Mouse (Mus musculus) cerebellum, adult 2 months (tissue): Measurements from ENCODE around the gene Copz2. TPM values are rescaled to one million over a fixed set of nuclear protein-coding genes. Genes with fewer than 3 reads are reported as not detected.

Source experiments
- DNase-seq, 2 experiments: peaks; one replicate each; pipeline ENCODE4 v3.0.0; 2021
- H3K27ac ChIP-seq: fragments of 200-500 bp; 2 replicates; pipeline ENCODE4 v1.5.1; 2012; ENCODE audit warnings: low read length, control low read depth, inconsistent platforms; ENCODE audit not compliant: insufficient read depth
- H3K27me3 ChIP-seq: fragments of 200-500 bp; 2 replicates; pipeline ENCODE4 v1.6.1; 2012; ENCODE audit warnings: inconsistent platforms, mild to moderate bottlenecking, low read length, moderate library complexity; ENCODE audit not compliant: control insufficient read depth, insufficient read depth
- H3K4me1 ChIP-seq: fragments of 200-500 bp; 2 replicates; pipeline ENCODE4 v1.6.1; 2011; ENCODE audit warnings: low read length; ENCODE audit not compliant: control insufficient read depth, insufficient read depth
- H3K4me3 ChIP-seq: fragments of 200-500 bp; replicated peaks from 2 replicates; pipeline ENCODE3; 2011; ENCODE audit warnings: mild to moderate bottlenecking, low read depth, low read length, control low read depth; ENCODE audit not compliant: insufficient read depth
- CTCF ChIP-seq: fragments of 200-500 bp; IDR thresholded peaks from 2 replicates; pipeline ENCODE4 v1.5.1; 2011; ENCODE audit warnings: low read depth, mild to moderate bottlenecking, control low read depth, low read length, moderate library complexity, borderline replicate concordance; ENCODE audit not compliant: insufficient read depth
- POLR2A ChIP-seq: fragments of 200-500 bp; IDR thresholded peaks from 2 replicates; pipeline ENCODE4 v1.6.1; 2011; ENCODE audit warnings: low read length, control low read depth, borderline replicate concordance; ENCODE audit not compliant: insufficient read depth
- WGBS: fragments of 180-500 bp; shearing (Covaris S2); methylation state at CpG from one replicate; pipeline ENCODE4 v1.1.7; 2018; 5-methylcytosine and 5-hydroxymethylcytosine counted together
- polyA plus RNA-seq: library from polyadenylated mRNA; depleted of rRNA; stranded (reverse); fragments of >200 nt; gene quantifications from 2 replicates; pipeline ENCODE4 v1.2.3, GENCODE M21; 2012

Copz2 gene
- polyA plus RNA-seq, 1 experiment: 10.9 TPM

DNA sequence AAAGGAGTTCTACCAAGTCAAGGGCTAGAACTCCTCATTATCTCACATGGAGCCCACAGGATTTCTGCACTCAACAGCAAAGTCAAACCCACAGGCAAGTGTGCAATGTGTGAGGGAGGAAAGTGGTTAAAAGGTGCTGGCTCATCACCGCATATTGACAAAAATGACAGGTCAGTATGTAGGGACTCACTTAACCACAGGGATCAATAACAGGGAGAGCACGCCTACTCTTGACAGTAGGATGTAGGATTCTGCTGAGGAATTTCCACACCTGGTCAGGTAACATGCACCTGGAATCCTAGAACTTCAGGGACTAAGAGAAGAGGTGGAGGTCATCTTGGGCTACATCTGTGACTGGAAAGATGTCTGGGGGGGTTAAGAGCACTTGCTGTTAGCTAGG, 33.8 kb upstream of the Copz2 start:
- no peak for DNase-seq
- Histone ChIP-seq H3K27ac (no peak overlapping the region), H3K4me1 (peaks cover 11% of the 10 kb centered on the region), H3K27me3 (no peaks in the 10 kb centered on the region), H3K4me3 (no peak overlapping the region)
- TF ChIP-seq CTCF (no peak), POLR2A (no peak)
- 96% methylated on average over 2 of the region's 2 CpGs for WGBS

DNA sequence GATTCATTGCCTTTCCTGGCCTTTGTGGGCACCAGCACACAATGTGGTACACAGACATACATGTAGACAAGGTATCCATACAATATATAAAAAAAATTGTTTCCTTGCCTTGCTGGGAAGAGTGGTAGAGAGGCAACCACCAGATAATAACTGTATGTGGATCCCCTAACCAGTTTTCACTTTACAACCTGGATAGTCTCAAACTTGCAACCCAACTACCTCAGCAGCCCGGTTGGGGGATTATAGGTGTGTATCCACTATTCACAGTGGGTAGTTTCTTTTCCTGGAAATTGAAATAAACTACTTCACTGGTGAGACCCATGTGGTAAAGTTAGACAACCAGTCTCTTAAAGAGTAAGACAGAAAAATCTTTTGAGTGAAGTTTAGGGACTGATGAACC, 33.2 kb upstream of the Copz2 start:
- Histone ChIP-seq H3K27ac (no peak overlapping the region), H3K4me3 (no peak overlapping the region), H3K27me3 (no peaks in the 10 kb centered on the region), H3K4me1 (peaks cover 11% of the 10 kb centered on the region)
- TF ChIP-seq POLR2A (no peak), CTCF (no peak)
- DNase-seq: no peak
- WGBS: 100% methylated on average over 1 of the region's 1 CpGs

DNA sequence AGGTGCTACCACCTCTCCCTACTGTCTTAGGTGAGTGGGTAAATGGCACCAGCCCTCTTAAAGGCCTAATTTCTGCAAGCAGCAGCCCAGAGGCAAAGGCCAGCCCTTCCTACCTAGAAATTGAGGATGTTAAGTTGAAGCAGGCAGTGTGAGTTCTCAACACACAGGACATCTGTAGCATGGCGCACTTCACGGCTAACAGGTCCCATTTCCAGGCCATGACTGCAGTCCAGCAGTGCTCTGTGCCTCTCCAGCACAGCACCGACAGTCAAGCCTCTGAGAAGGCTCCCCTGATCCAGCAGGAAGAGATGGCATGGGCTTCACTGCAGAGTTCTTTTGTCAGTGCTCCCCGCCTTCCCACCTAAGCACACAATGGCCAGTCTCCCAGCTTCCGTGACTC, 32.7 kb upstream of the Copz2 start:
- Histone ChIP-seq H3K27ac (no peak overlapping the region), H3K4me1 (peaks cover 11% of the 10 kb centered on the region), H3K27me3 (no peaks in the 10 kb centered on the region), H3K4me3 (no peak overlapping the region)
- DNase-seq: no peak
- TF ChIP-seq CTCF (no peak), POLR2A (no peak)
- 53% methylated on average over 5 of the region's 5 CpGs for WGBS

DNA sequence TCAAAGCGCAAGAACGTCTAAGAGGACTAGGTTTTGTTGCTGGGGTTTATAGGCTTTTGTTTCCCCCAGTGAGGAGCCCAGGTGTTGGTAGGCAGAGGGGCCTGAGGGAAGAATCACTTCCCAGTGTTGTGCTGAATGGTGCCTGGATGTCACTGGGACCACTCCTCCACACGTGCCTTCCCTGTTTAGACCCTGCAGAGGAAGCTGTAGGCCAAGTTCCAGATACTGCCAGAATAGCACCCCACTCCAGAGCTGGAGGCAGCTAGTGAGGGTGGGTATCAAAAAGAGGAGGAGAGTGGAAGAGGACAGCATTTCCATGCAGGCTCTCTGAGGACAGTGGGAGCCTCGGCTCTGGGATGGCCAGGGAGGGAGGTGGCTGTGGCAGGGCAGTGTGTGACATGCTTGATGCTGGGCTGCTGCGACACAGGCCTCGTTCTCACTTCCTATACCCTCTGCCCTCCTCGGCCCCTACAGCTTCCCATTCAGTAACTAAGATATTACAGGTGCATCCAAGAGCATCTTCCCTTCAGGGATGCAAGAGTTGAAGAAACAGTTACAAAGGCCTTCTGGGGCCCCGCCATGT, 31.5 kb upstream of the Copz2 start:
- H3K4me3 ChIP-seq: no peak overlapping the region
- no peak overlapping the region for H3K27ac ChIP-seq
- H3K4me1 ChIP-seq: peaks cover 15% of the 10 kb centered on the region
- TF ChIP-seq POLR2A: no peak
- TF ChIP-seq CTCF: no peak
- DNase-seq: no peak
- H3K27me3 ChIP-seq: no peaks in the 10 kb centered on the region
- 62% methylated on average over 8 of the region's 8 CpGs for WGBS

DNA sequence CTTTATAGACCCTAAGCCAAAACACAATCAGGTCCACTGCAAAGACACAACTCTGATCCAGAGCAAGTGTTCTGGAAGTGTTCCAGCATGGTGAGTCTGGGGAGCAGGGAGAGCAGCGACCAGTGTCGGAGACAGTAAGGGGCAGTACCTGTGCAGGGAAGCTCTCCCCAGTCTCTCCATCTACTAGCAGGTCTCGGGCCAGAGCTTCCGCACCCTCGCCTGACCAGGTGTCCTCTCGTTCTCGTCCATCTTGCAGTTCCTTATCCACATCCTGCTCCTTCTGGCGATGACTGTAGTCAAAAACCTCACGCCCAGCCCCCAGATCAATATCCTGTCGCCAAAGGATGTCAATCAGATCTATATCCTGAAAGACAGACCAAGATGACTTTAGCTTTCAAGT, 27.7 kb upstream of the Copz2 start:
- Histone ChIP-seq H3K27ac (no peak overlapping the region), H3K27me3 (no peaks in the 10 kb centered on the region), H3K4me3 (no peak overlapping the region), H3K4me1 (peaks cover 32% of the 10 kb centered on the region)
- TF ChIP-seq POLR2A (no peak), CTCF (no peak)
- 65% methylated on average over 10 of the region's 10 CpGs for WGBS
- DNase-seq: peak in 1 of 2 experiments; percentile 23

DNA sequence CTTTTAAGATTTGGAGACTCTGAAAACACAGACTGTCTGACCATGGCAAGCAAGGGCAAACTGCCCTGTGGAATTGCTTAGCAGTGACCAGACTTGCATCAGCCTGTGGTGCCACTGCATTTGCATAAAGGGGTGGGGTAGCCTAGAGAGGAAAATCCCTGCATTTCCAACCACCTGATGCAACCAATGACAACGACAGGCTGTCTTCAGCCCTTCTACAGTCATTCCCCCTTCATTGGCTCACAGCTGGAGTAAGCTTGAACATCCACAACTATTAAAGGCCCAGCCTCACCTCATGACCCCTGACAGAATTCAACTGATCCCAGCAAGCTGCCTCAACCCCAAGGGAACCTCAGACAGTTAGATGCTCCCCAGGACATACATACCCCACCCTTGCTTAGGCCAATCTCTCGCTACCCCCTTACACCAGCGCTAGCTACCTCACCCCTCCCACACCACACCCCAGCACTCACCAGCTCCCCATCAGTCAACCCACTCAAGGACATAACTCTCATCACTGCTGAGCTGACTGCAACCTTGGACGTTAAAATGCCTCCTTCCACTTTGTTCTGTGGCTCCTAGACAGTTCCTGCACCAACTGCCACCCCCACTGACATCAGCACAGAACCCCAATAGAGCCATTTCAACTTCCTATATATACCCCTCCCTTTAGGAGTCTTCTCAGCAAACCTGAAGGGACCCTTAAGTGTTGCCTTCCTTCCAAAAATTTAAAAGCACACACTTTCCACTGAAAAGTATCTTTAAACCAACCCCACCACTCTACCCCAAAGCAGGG, 26.8 kb upstream of the Copz2 start:
- WGBS: 22% methylated on average over 4 of the region's 4 CpGs
- DNase-seq: peak in 1 of 2 experiments; percentile 27
- Histone ChIP-seq H3K4me3 (peak overlapping the region; percentile 62), H3K27ac (no peak overlapping the region), H3K4me1 (peaks cover 38% of the 10 kb centered on the region), H3K27me3 (no peaks in the 10 kb centered on the region)
- no peak for TF ChIP-seq POLR2A

DNA sequence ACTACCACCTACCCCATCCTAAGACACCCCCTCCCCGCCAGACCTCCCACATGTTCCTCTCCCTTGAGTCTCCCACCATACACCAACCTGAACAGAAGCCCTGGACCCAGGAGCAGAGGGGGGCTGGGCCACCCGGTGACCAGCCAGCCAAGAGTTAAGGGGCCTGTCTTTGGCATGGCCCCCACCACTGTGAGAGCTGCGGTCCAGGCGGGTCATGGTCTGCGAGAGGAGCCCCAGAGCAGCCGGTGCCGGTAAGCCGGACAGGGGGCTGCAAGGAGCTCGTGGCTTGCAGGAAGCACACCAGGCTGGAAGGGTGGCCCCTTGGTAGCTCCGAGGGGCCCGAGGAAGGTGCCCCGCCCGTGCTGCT, 26.2 kb upstream of the Copz2 start:
- H3K4me3 ChIP-seq: peak overlapping the region; percentile 62
- H3K27ac ChIP-seq: peak overlapping the region; percentile 14
- WGBS: 2% methylated on average over 13 of the region's 13 CpGs
- peaks cover 33% of the 10 kb centered on the region for H3K4me1 ChIP-seq
- TF ChIP-seq POLR2A (no peak), CTCF (no peak)
- DNase-seq: peak; percentile 40 to 47
- no peaks in the 10 kb centered on the region for H3K27me3 ChIP-seq
